Mouse (Mus musculus) midbrain, embryonic 12.5 days (tissue): ENCODE data around the gene Eid3. TPM values are rescaled to one million over a fixed set of nuclear protein-coding genes. Genes with fewer than 3 reads are reported as not detected.

ENCODE experiments used
- polyA plus RNA-seq: library from polyadenylated mRNA; unstranded; fragments of >200 nt; fragmentation: Nextera tagmentation; extraction: Ambion mirVana; gene quantifications from 2 replicates; pipeline ENCODE4 v1.2.1, GENCODE M21; 2016

Gene Eid3
- polyA plus RNA-seq, 1 experiment from 2014 or later = 0.80 TPM

Other genes starting within 250 kb of the Eid3 start
- 35.5 and 40.6 TPM in 2 replicates for gene 1190007I07Rik, start 243.4 kb upstream of the Eid3 start, polyA plus RNA-seq
- 290 and 294 TPM in 2 replicates for gene Tdg, start 236.8 kb upstream of the Eid3 start, polyA plus RNA-seq
- gene Glt8d2, start 176.0 kb upstream of the Eid3 start, polyA plus RNA-seq = 3.1 and 3.6 TPM in 2 replicates
- gene Hcfc2, start 170.5 kb upstream of the Eid3 start, polyA plus RNA-seq = 43.3 and 46.5 TPM in 2 replicates
- gene Nfyb, start 102.5 kb upstream of the Eid3 start, polyA plus RNA-seq = 58.3 and 69.0 TPM in 2 replicates
- gene Txnrd1, start 32.7 kb upstream of the Eid3 start, polyA plus RNA-seq = 174 and 176 TPM in 2 replicates
- 1.9 and 2.3 TPM in 2 replicates for gene Chst11, start 118.9 kb downstream of the Eid3 start, polyA plus RNA-seq